Mouse (Mus musculus): Measurements from ENCODE around the gene Tmem132a. TPM values are rescaled to one million over a fixed set of nuclear protein-coding genes. Genes with fewer than 3 reads are reported as not detected.

Gene Tmem132a
- polyA plus RNA-seq, 1 experiment from 2014 or later = 130 TPM

DNA sequence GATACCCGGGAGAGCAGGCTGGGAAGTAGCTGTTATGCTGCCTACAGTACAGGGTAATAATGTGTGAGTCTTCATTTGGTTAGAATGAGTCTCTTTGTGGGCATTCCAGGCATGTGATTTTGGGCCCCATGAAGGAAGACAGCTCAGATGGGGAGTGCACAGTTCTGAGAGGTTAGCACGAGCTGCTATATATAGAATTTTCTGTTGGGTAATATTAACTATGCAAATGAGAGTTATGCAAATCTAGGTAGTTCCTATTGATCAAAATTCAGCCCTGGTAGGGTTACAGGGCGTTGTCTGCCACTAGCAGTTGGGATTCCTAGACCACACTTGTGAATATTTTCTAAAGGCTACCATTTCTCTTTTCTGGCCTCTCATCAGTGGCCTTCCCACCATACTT is 24.3 kb downstream of the Tmem132a start:
- peaks cover 5% of the 10 kb centered on the region; the same call in 1 of the 2 replicates for H3K4me1 ChIP-seq
- no peaks in the 10 kb centered on the region for H3K36me3 ChIP-seq
- no peak overlapping the region for H3K9ac ChIP-seq
- 89% methylated on average over 3 of the region's 3 CpGs for WGBS
- H3K4me2 ChIP-seq (replicated peaks) = no peak overlapping the region
- no peaks in the 10 kb centered on the region for H3K9me3 ChIP-seq
- no peak overlapping the region for H3K4me3 ChIP-seq
- no peak for ATAC-seq (ENCODE audit: insufficient number of reproducible peaks, insufficient read depth, low FRiP score, low TSS enrichment)
- no peaks in the 10 kb centered on the region for H3K27me3 ChIP-seq
- H3K27ac ChIP-seq = no peak overlapping the region

DNA sequence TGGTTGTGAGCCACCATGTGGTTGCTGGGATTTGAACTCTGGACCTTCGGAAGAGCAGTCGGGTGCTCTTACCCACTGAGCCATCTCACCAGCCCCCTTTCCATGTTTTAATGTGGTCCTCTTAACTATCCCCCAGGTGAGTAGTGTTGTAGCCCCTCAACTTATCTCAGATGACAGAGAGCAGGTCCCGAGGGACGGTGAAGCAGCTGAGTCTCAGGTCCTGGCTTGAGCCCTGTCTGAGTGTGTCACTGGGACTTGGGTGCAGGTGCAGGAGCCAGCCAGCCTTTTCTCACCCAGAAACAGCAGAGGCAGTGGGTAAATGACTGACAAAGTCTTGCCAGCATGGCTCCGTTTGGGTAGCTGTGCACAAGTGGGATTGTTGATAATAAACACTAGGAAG is 25.5 kb downstream of the Tmem132a start:
- WGBS = 91% methylated on average over 5 of the region's 5 CpGs
- H3K36me3 ChIP-seq = no peaks in the 10 kb centered on the region

DNA sequence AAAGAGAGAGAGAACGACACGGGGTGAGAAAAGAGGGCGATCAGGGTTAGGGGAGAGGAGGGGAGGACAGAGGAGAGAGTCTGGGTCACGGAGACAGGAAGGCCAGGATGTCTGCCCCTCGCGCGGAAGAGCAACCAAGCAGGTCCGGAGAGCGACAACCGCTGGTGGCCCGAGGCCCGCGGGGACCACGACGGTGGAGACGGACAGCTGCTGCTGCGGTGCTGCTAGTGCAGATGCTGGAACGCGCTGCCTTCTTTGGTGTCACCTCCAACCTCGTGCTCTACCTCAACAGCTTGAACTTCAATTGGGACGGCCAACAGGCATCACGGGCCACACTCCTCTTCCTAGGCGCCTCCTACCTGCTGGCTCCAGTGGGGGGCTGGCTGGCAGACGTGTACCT is 26.8 kb downstream of the Tmem132a start:
- 40% methylated on average over 24 of the region's 24 CpGs for WGBS
- peaks cover 5% of the 10 kb centered on the region; the same call in 1 of the 2 replicates for H3K4me1 ChIP-seq
- no peaks in the 10 kb centered on the region for H3K36me3 ChIP-seq
- no peak overlapping the region for H3K9ac ChIP-seq
- no peak overlapping the region for H3K4me2 ChIP-seq (replicated peaks)
- H3K27me3 ChIP-seq = no peaks in the 10 kb centered on the region
- H3K4me3 ChIP-seq = no peak overlapping the region
- no peak for ATAC-seq (ENCODE audit: insufficient number of reproducible peaks, insufficient read depth, low FRiP score, low TSS enrichment)
- H3K27ac ChIP-seq = no peak overlapping the region
- H3K9me3 ChIP-seq = no peaks in the 10 kb centered on the region

More for the DNA sequence above, 25.5 kb downstream of the Tmem132a start:
- H3K4me2 ChIP-seq (replicated peaks) = no peak overlapping the region
- no peak for ATAC-seq (ENCODE audit: insufficient number of reproducible peaks, insufficient read depth, low FRiP score, low TSS enrichment)
- no peak overlapping the region for H3K4me3 ChIP-seq
- H3K9ac ChIP-seq = no peak overlapping the region
- no peak overlapping the region for H3K27ac ChIP-seq
- no peaks in the 10 kb centered on the region for H3K9me3 ChIP-seq
- H3K4me1 ChIP-seq = peaks cover 5% of the 10 kb centered on the region; the same call in 1 of the 2 replicates
- H3K27me3 ChIP-seq = no peaks in the 10 kb centered on the region

DNA sequence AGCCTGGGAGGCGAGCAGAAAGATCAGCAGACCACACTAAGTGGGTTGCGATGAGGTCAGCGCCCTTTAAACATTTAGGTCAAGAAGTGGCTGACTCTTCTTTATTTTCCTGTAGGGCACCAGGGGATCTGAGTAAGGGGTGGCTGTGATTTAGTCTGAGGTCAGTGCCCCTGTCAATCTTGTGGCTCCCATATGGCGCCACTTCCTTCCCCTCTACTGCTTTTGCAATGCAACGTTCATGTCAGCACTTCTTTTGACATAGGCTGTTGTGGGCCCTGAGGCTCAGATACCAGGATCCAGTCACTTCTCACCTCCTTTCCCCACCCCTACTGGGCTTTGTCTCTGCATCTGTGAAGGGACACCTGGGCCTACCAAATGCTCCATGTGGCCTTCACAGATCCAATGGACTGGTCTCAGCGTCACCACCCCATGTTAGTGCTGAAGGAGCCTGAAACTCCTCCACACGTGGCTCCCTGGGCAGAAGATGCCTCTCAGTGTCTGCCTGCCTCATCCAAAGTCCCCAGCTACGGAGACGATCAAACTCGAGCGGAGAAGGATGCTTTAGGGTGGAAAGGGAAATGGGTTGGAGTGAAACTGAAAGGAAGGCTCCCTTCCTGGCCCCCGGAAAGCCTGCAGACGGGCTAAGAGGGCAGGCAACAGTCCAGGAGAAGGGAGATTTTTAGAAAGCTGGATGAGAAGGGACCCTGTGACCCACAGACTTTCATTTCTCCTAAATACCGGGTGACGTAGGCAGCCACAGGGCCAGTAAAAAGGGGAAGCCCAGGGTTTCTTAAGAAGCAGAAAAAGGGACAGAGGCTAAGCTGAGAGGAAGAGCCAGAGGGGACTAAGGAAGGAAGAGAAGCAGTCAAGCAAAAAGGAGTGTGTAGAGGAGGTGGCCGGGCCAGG is 27.8 kb downstream of the Tmem132a start:
- Histone ChIP-seq H3K27ac (no peak overlapping the region), H3K4me1 (peaks cover 5% of the 10 kb centered on the region; the same call in 1 of the 2 replicates), H3K36me3 (no peaks in the 10 kb centered on the region), H3K4me3 (no peak overlapping the region), H3K27me3 (no peaks in the 10 kb centered on the region), H3K9ac (no peak overlapping the region), H3K4me2 (replicated peaks) (no peak overlapping the region), H3K9me3 (no peaks in the 10 kb centered on the region)
- ATAC-seq (ENCODE audit: insufficient number of reproducible peaks, insufficient read depth, low FRiP score, low TSS enrichment) = no peak
- WGBS = 26% methylated on average over 16 of the region's 16 CpGs

DNA sequence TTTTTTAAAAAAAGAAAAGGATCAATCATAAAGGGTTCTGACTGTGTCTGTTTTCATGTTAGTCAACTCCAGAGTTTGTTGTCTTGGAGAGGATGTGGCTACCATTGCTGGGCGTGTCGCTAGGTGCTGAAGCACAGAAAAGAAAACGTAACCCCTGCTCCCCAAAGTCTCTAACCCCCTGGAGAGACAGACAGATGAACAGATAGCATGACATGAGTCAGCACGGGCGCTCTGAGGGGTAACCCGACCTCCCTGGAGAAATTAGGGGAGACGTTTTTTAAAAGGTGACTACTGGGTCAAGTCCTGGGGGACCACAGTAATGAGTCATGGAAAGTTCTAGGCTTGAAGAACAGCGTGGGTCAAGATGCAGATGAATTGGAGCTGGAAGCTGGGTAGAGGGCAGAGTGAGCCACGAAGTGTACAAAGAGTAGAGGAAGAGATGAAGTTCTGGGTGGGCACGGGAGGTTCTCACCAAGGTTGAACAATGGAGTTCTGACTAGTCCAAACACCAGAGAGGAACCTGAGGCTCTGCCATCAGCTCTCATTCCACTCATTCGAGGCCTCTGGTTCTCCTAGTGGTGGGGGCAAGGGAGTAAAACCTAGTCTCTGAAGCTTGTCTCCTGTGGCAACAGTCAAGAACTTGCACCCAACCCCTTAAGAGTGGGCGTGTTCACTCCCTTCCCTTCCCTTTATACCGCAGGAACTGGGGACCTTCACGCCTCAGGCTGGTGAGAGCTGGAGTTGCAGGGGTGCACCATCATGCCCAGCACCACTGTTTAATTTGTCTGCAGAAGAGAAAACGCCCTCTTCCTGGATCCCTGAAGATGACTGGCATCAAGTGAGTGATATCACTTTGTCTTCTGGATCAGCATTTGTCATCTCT is 30.5 kb downstream of the Tmem132a start, which contains the start of gene Slc15a3:
TSS of gene Slc15a3 (plus strand) at position 718 of the 883 bp plus-strand sequence.
- no peak within 1 kb of the TSS for H3K27ac ChIP-seq
- no peak within 1 kb of the TSS for H3K9ac ChIP-seq
- H3K4me3 ChIP-seq = no peak within 1 kb of the TSS
- no peak for ATAC-seq (ENCODE audit: insufficient number of reproducible peaks, insufficient read depth, low FRiP score, low TSS enrichment)
- H3K4me2 ChIP-seq (replicated peaks) = no peak within 1 kb of the TSS
- H3K27me3 ChIP-seq = no peaks in the 10 kb centered on the region
- peaks cover 5% of the 10 kb centered on the region; the same call in 1 of the 2 replicates for H3K4me1 ChIP-seq
- H3K9me3 ChIP-seq = no peaks in the 10 kb centered on the region
- H3K36me3 ChIP-seq = no peaks in the 10 kb centered on the region
- 74% methylated on average over 15 of the region's 15 CpGs for WGBS

DNA sequence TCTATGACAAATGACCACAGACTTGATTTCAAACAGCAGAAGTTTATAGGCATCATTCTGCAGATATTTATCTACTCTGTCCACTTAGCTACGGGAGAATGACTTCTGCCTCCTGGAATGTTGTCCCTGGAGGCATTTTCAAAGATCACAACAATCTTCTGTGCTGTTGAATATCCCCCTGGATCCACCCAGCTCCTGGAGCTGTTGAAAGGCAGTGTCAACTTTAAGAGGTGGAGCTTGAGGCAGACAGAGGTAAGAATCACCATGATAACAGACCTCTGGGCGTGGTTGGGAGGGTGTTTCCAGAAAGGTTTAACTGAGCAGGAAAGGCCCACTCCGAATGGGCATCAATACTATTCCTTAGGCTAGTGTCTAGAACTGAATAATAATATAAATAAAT is 34.1 kb downstream of the Tmem132a start:
- no peak overlapping the region for H3K4me3 ChIP-seq
- H3K4me2 ChIP-seq (replicated peaks) = no peak overlapping the region
- H3K9me3 ChIP-seq = no peaks in the 10 kb centered on the region
- no peak overlapping the region for H3K27ac ChIP-seq
- WGBS = 37% methylated on average over 3 of the region's 3 CpGs
- no peak for ATAC-seq (ENCODE audit: insufficient number of reproducible peaks, insufficient read depth, low FRiP score, low TSS enrichment)
- H3K36me3 ChIP-seq = no peaks in the 10 kb centered on the region
- H3K27me3 ChIP-seq = no peaks in the 10 kb centered on the region
- no peaks in the 10 kb centered on the region for H3K4me1 ChIP-seq
- H3K9ac ChIP-seq = no peak overlapping the region

DNA sequence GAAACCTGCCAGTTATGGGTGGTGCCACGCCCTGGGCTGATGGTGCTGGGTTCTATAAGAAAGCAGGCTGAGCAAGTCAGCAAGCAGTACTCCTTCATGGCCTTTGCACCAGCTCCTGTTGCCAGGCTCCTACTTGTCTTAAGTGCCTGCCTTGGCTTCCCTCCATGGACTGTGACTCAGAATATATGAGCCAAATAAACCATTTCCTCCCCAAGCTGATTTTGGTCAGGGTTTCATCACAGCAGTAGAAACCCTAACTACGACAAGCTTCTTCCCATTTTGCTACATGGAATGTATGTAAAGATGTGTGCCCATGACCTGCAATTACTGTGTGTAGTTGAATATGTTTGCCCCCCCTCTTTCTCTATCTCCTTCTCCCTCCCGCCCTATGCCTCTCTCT is 36.1 kb downstream of the Tmem132a start:
- Histone ChIP-seq H3K36me3 (no peaks in the 10 kb centered on the region), H3K9me3 (no peaks in the 10 kb centered on the region), H3K9ac (no peak overlapping the region), H3K4me3 (no peak overlapping the region), H3K27ac (no peak overlapping the region), H3K27me3 (no peaks in the 10 kb centered on the region), H3K4me1 (no peaks in the 10 kb centered on the region), H3K4me2 (replicated peaks) (no peak overlapping the region)
- 82% methylated on average over 3 of the region's 3 CpGs for WGBS
- no peak for ATAC-seq (ENCODE audit: insufficient number of reproducible peaks, insufficient read depth, low FRiP score, low TSS enrichment)

DNA sequence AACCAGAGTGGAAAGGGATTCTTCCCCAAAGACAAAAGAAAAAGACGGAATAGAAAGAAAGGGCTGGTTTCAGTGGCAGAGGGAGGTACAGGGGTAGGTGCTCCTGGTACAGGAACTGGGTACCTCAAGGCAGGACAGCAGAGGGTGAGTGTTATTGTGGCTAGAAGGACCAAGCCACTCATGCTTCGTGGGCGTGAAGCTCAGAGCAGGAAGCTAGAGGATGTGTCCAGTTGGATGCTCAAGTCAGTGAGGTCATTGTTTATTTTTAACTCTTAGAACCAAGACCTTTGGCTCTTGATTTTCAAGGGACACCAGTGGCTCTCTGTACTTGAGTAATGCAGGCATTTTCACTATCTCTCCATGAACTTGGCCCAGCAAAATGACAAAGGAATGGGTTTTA is 37.7 kb downstream of the Tmem132a start:
- Histone ChIP-seq H3K4me1 (no peaks in the 10 kb centered on the region), H3K9me3 (no peaks in the 10 kb centered on the region), H3K4me2 (replicated peaks) (no peak overlapping the region), H3K4me3 (no peak overlapping the region), H3K9ac (no peak overlapping the region), H3K36me3 (no peaks in the 10 kb centered on the region), H3K27me3 (no peaks in the 10 kb centered on the region), H3K27ac (no peak overlapping the region)
- no peak for ATAC-seq (ENCODE audit: insufficient number of reproducible peaks, insufficient read depth, low FRiP score, low TSS enrichment)
- WGBS = 75% methylated on average over 3 of the region's 3 CpGs

DNA sequence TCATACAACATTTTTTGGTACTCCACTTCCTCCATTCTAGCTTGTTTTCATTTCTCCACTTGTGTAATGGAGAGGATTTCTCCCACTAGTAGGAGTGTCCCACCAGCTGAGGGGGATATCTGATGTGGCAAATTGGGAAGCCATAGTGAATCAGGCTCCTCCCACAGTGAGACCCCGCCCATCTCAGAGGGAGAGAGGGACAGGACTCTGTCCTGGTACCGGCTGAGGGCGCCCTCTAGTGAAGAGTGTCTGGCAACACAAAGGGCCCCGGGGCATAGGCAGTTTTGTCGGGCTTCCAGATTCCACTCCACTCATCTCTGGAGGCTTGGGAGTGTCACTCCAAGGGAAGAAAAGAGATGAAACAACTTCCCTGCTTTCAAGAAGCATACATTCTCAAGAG is 38.3 kb downstream of the Tmem132a start:
- Histone ChIP-seq H3K36me3 (no peaks in the 10 kb centered on the region), H3K9ac (no peak overlapping the region), H3K4me2 (replicated peaks) (no peak overlapping the region), H3K4me1 (no peaks in the 10 kb centered on the region), H3K27me3 (no peaks in the 10 kb centered on the region), H3K4me3 (no peak overlapping the region), H3K9me3 (no peaks in the 10 kb centered on the region), H3K27ac (no peak overlapping the region)
- 10% methylated on average over 5 of the region's 5 CpGs for WGBS
- ATAC-seq (ENCODE audit: insufficient number of reproducible peaks, insufficient read depth, low FRiP score, low TSS enrichment) = no peak

DNA sequence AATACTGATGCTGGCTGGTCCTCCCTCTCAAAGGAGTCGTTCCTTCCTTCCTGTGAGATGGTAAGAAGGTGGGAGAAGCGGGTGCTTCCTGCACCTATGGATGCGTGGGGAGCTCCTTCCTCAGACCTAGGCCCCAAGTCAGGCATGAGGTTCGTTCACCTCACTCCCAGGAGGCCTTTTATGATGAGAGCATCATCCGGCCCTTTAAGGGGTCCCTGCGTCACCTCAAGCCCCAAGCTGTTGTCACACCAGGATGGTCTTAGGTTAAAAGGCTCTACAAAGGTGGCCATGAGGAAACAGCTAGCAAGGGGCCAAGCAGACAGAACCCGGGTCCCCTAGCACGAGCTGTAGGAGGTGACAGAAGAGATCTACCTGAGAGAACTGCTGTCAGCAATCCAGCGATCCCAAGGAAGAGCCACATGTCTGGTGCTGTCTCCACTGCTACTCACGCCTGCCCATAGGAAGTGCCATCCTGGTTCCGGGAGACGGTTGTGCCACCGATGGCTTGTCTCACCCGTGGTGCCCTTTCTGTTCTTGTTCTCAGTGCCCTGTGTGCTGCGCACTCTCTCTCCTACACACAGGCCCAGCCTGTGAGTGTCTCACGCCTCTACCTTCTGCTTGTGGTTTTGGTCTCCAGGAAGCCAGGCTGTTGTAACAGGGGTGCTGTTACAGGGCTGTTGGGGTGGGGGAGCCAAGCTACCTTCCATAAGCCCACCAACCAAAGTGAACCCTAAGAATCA is 40.1 kb downstream of the Tmem132a start, which contains the start of gene Cd6:
TSS of gene Cd6 (minus strand) at position 623 of the 740 bp plus-strand sequence.
- Histone ChIP-seq H3K27ac (no peak within 1 kb of the TSS), H3K4me1 (no peaks in the 10 kb centered on the region), H3K27me3 (no peaks in the 10 kb centered on the region), H3K36me3 (no peaks in the 10 kb centered on the region), H3K9me3 (no peaks in the 10 kb centered on the region), H3K9ac (no peak within 1 kb of the TSS), H3K4me3 (no peak within 1 kb of the TSS), H3K4me2 (replicated peaks) (no peak within 1 kb of the TSS)
- no peak for ATAC-seq (ENCODE audit: insufficient number of reproducible peaks, insufficient read depth, low FRiP score, low TSS enrichment)
- 88% methylated on average over 16 of the region's 16 CpGs for WGBS

DNA sequence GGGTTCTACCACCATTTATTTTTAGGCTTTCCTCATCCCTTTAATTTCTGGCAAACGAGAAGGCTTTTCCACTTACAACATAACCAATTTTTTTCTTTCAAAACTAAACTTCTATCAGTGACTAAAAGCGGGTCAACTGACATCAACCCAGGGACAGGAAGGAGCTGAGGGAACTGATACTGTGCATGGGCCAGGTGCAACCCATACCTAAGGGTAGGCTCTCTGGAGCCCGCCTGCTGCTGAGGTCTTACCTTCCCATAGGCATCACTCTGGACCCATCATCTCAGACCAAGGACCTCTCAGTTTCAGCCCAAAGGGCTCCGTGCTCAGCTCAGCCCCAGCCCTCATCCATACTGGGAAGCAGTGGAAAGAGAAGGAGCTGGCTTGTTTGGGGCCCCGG is 41.4 kb downstream of the Tmem132a start:
- no peak for ATAC-seq (ENCODE audit: insufficient number of reproducible peaks, insufficient read depth, low FRiP score, low TSS enrichment)
- H3K9me3 ChIP-seq = no peaks in the 10 kb centered on the region
- no peak overlapping the region for H3K9ac ChIP-seq
- no peak overlapping the region for H3K4me2 ChIP-seq (replicated peaks)
- 90% methylated on average over 5 of the region's 5 CpGs for WGBS
- H3K4me3 ChIP-seq = no peak overlapping the region
- no peak overlapping the region for H3K27ac ChIP-seq
- H3K36me3 ChIP-seq = no peaks in the 10 kb centered on the region
- H3K4me1 ChIP-seq = no peaks in the 10 kb centered on the region
- no peaks in the 10 kb centered on the region for H3K27me3 ChIP-seq

Data from embryonic facial prominence, embryonic 12.5 days (tissue).